Mouse (Mus musculus) midbrain, embryonic 13.5 days (tissue): Measurements from ENCODE around the gene Dlst. TPM values are rescaled to one million over a fixed set of nuclear protein-coding genes. Genes with fewer than 3 reads are reported as not detected.

ENCODE experiments used
- ATAC-seq: fragments of 200-750 bp; cut with Nextera tagmentation; 2 replicates; pipeline ENCODE4 v1.8.0; 2017; ENCODE audit warnings: mild to moderate bottlenecking, moderate TSS enrichment, moderate library complexity
- H3K27ac ChIP-seq: fragments of 300-500 bp; sonication (generic); 2 replicates; pipeline ENCODE4 v1.5.1; 2015; ENCODE audit warnings: inconsistent platforms, mild to moderate bottlenecking, moderate library complexity
- H3K27me3 ChIP-seq: fragments of 300-500 bp; sonication (generic); 2 replicates; pipeline ENCODE4 v1.6.1; 2015; ENCODE audit warnings: mild to moderate bottlenecking, inconsistent platforms
- H3K36me3 ChIP-seq: fragments of 300-500 bp; sonication (generic); 2 replicates; pipeline ENCODE4 v1.6.1; 2015; ENCODE audit warnings: mild to moderate bottlenecking, inconsistent platforms
- H3K4me1 ChIP-seq: fragments of 300-500 bp; sonication (generic); replicated peaks from 2 replicates; pipeline ENCODE4 v1.6.1; 2015; ENCODE audit warnings: inconsistent platforms
- H3K4me2 ChIP-seq: fragments of 300-500 bp; sonication (generic); replicated peaks from 2 replicates; pipeline ENCODE4 v1.6.1; 2015; ENCODE audit warnings: moderate library complexity, mild to moderate bottlenecking, inconsistent platforms
- H3K4me3 ChIP-seq: fragments of 300-500 bp; sonication (generic); replicated peaks from 2 replicates; pipeline ENCODE4 v1.5.1; 2015; ENCODE audit warnings: mild to moderate bottlenecking, inconsistent platforms
- H3K9ac ChIP-seq: fragments of 300-500 bp; sonication (generic); replicated peaks from 2 replicates; pipeline ENCODE4 v1.6.1; 2015; ENCODE audit warnings: mild to moderate bottlenecking, inconsistent platforms
- H3K9me3 ChIP-seq: fragments of 300-500 bp; sonication (generic); 2 replicates; pipeline ENCODE4 v1.6.1; 2016; ENCODE audit warnings: mild to moderate bottlenecking, inconsistent platforms
- WGBS: fragments of 180-500 bp; shearing (Covaris S2); methylation state at CpG from one replicate; pipeline ENCODE4 v1.1.7; 2015; 5-methylcytosine and 5-hydroxymethylcytosine counted together
- polyA plus RNA-seq: library from polyadenylated mRNA; unstranded; fragments of >200 nt; fragmentation: Nextera tagmentation; extraction: Ambion mirVana; gene quantifications from 2 replicates; pipeline ENCODE4 v1.2.1, GENCODE M21; 2015

Gene Dlst
- polyA plus RNA-seq, 1 experiment from 2014 or later, result 104 TPM

DNA sequence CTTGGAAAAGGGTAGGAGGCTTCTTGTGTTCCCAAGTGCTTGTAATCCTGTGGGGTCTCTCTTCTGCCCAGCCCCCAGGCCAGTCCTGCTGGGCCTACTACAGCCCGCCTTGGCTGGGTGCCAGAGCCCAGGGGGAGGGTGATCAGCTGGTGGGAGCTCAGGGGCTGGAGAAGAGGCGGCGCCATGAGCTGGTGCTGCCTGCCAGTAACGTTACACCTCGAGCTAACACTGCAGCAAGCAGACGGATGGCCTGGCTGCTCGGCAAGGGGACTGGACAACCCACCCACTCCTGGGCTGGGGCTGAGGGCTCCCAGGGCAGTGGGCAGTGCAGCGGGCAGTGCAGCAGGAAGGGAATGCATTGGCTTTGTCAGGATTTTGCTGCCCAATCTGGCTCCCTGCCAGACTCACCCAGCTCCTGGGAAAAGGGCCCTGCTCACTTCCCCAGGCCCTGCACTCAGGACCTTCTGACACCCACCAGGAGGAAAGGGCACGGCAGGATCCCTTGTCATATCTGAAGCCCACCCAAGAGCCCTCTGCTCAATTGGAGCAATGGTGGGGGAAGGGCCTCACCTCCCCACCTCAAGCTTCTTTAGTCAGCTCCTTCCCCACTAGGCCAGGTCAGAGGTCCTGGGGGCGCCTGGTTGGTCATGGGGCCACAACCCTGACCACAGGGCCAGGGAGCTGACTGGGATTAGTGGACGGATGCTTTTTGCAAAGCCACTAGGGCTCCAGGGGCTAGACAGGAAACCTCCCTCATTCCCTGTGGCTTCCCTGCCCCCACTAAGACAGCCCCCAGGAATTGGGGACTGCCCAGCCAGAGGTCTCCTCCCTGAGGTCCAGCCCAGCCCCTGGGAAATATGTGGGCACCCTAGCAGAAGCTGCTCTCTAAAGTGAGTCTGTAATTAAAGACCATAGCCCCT lies 65.6 kb downstream of the Dlst start:
- whole genome bisulfite sequencing, result 7% methylated on average over 11 of the region's 11 CpGs
- peak overlapping the region; percentile 7 for H3K27ac ChIP-seq
- peak; percentile 86 for ATAC-seq

DNA sequence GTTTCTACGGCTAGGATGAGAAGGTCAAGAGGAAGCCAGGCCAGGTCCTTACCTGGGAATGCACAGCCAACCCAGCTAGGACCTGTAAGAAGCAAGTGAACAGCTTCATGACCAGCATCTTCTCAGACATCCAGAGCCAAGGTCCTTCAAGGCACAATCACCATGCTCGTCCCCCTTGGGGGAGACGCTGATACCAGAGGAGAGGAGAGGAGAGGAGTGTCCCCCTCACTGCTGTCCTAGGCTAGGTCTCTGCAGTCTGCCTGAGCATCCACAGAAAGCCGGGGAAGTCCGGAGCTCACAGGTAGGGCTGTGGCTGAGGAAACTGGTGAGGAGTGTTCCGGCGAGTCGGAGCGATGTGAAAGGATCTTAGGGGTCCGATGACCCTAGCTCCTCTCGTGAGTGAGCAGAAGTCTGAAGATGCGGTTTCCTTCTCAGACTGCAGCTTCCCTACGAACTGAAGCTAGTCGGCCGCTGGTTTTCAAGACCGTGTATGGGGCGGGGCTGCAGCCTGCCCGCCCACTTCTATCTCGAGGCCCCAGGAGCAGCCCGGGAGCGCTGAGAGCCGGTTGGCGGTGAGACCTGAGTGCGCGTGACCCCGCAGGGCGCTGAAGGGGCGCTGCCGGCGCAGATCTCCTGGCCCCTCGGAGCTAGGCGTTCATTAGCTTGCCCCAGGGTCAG lies 66.4 kb downstream of the Dlst start:
- Histone ChIP-seq H3K27me3 (peaks cover 28% of the 10 kb centered on the region), H3K9ac (peak overlapping the region; percentile 49), H3K27ac (0 out of 2 replicates have a peak overlapping the region, but pooled peaks have one; percentile 7), H3K4me2 (peak overlapping the region; percentile 58), H3K4me1 (peaks cover 43% of the 10 kb centered on the region), H3K9me3 (no peaks in the 10 kb centered on the region), H3K4me3 (peak overlapping the region; percentile 30), H3K36me3 (no peaks in the 10 kb centered on the region)
- peak; percentile 3; the same call in 1 of the 2 replicates for ATAC-seq
- 3% methylated on average over 32 of the region's 32 CpGs for WGBS

More for the DNA sequence above, 65.6 kb downstream of the Dlst start:
- Histone ChIP-seq H3K4me1 (peaks cover 35% of the 10 kb centered on the region), H3K9ac (peak overlapping the region; percentile 49), H3K4me2 (peak overlapping the region; percentile 58), H3K4me3 (peak overlapping the region; percentile 30), H3K9me3 (no peaks in the 10 kb centered on the region), H3K27me3 (peaks cover 26% of the 10 kb centered on the region), H3K36me3 (no peaks in the 10 kb centered on the region)

DNA sequence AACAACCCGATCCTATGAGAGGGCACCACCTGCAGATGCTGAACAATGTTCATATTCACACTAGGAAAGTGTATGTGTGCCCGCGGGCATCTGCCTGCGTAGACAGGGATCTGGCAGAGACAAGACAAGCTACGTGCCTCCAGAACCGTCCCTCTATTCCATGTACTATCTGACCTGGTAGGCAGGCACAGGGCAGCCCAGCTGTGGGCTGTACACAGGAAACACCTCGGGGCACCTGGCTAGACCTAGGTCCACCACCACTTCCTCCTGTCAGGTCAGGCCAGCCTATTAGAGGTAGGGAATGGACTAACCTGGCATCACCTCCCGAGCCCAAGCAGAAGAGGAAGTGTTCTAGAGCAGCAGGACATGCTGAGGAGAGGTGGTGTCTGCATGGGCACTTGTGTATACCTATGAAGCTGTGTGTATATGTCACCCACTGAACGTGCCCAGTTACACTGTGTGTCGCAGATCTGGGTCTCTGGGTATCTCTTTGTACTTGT lies 67.2 kb downstream of the Dlst start, which contains the start of gene Pgf:
Gene Pgf (minus strand): TSS at position 51 of the 500 bp plus-strand sequence.
- no peak for ATAC-seq
- H3K36me3 ChIP-seq, result no peaks in the 10 kb centered on the region
- H3K27ac ChIP-seq, result 0 out of 2 replicates have a peak within 1 kb of the TSS, but pooled peaks have one; percentile 7
- H3K27me3 ChIP-seq, result peaks cover 33% of the 10 kb centered on the region
- peak within 1 kb of the TSS; percentile 58 for H3K4me2 ChIP-seq
- peaks cover 49% of the 10 kb centered on the region for H3K4me1 ChIP-seq
- H3K9me3 ChIP-seq, result no peaks in the 10 kb centered on the region
- peak within 1 kb of the TSS; percentile 30 for H3K4me3 ChIP-seq
- 72% methylated on average over 10 of the region's 10 CpGs for WGBS
- peak within 1 kb of the TSS; percentile 49 for H3K9ac ChIP-seq

DNA sequence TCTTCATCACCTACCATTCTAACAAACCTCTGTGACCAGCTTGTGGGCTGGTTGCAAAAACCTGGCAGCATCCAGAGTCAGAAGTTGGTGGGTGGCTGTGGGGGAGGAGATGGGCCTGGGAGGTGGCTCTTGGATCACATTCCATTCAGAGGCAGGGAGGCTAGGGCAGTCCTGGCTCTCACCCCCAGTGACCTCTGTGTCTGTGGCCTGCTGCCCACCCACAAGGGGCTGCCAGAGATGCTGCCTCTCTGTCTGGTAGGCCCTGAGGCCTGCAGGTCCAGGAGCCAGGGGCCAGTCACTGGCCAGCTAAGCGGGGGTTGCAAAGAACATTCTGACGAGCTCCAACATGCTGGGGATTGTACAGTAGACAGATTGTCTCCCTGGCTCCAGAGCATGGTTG lies 67.7 kb downstream of the Dlst start:
- H3K9me3 ChIP-seq, result no peaks in the 10 kb centered on the region
- H3K36me3 ChIP-seq, result no peaks in the 10 kb centered on the region
- H3K4me3 ChIP-seq, result no peak overlapping the region
- ATAC-seq, result no peak
- no peak overlapping the region for H3K27ac ChIP-seq
- H3K4me2 ChIP-seq, result no peak overlapping the region
- WGBS, result 64% methylated on average over 2 of the region's 2 CpGs
- no peak overlapping the region for H3K9ac ChIP-seq
- peaks cover 52% of the 10 kb centered on the region for H3K4me1 ChIP-seq
- peaks cover 33% of the 10 kb centered on the region for H3K27me3 ChIP-seq

DNA sequence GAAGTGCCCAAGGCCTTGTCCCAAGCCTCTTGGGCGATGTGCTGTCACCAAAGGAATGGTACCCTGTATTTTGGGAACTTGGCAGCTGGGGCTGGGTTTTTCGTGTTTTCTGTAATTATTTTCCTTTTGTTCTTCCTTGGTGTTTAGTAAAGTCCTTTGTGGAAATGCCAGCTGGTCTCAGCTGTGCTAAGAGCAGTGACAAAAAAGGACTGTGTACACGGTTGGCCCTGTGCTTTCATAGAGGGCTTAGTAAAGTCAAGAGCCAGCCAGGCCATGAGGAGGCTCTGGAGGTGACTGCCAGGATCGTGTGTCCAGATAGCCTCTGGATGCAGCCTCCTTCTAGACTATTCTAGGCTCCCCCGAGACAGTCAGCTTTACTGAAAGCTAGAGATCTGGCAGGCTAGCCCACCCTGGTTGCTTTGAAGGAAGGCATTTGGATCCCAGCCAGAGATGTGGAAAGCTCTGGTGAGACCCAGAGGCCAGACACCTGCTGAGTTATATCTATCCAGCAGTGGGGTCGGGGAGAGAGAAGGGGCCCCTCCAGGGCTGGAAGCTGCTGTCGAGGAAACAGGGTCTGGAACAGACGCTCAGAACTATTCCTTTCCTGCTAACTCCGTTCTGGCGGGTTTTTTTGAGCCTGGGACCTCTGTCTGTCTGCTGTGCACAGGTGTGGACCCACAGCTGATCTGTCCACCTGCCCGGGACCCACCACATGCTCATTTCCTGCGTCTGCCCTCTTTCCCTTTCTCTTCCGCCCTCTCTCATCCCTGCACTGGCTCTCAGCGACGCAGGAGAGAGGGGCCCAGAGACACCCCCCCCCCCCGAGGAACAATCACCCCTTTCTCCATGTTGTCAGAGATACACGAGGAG lies 71.1 kb downstream of the Dlst start:
- no peaks in the 10 kb centered on the region for H3K36me3 ChIP-seq
- no peak overlapping the region for H3K4me3 ChIP-seq
- 0 out of 2 replicates have a peak overlapping the region, but pooled peaks have one; percentile 10 for H3K9ac ChIP-seq
- H3K4me1 ChIP-seq, result peaks cover 28% of the 10 kb centered on the region
- H3K27ac ChIP-seq, result no peak overlapping the region
- peak; percentile 57; the same call in 1 of the 2 replicates for ATAC-seq
- 28% methylated on average over 15 of the region's 17 CpGs for WGBS
- no peaks in the 10 kb centered on the region for H3K9me3 ChIP-seq
- H3K4me2 ChIP-seq, result peak overlapping the region; percentile 27
- H3K27me3 ChIP-seq, result peaks cover 32% of the 10 kb centered on the region

DNA sequence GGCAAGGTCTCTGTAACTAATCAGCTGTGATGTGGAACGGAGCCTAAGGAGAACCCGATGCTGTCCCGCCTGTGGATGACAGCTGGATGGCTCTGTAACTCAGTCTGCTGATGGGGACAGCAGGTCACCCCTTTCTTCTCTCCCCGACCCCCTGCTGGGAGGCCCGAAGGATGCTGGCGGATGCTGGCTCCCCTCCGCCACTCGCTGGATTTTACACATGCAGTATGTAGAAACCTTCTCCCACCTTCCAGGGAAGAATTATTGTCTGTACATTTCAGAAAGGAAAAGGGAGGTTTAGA lies 71.7 kb downstream of the Dlst start:
- H3K4me1 ChIP-seq, result peaks cover 22% of the 10 kb centered on the region
- peak overlapping the region; percentile 27 for H3K4me2 ChIP-seq
- H3K27ac ChIP-seq, result no peak overlapping the region
- peaks cover 26% of the 10 kb centered on the region for H3K27me3 ChIP-seq
- no peaks in the 10 kb centered on the region for H3K9me3 ChIP-seq
- 0 out of 2 replicates have a peak, but pooled peaks have one; percentile 41 for ATAC-seq
- 0 out of 2 replicates have a peak overlapping the region, but pooled peaks have one; percentile 10 for H3K9ac ChIP-seq
- no peak overlapping the region for H3K4me3 ChIP-seq
- H3K36me3 ChIP-seq, result no peaks in the 10 kb centered on the region
- 9% methylated on average over 8 of the region's 8 CpGs for WGBS

DNA sequence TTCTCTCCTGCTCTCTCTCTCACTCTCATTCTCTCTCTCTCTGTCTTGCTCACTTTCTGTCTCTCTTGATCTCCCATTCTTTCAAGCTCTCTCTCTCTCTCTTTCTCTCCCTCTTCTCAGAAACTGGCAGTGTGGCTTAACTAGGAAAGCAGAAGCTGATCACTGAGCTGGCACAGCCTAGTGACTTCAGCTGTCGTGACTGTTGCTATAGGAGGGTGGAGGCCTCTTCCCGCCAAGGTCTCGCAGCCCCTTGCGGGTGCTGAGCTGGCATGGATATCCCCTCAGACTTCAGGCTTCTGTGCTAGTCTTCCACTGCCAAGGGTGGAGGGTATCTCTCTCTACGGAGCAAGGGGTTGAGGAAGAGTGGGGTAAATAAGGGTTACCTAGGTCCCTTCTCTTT lies 72.3 kb downstream of the Dlst start:
- Histone ChIP-seq H3K4me3 (no peak overlapping the region), H3K4me1 (peaks cover 18% of the 10 kb centered on the region), H3K36me3 (no peaks in the 10 kb centered on the region), H3K9ac (no peak overlapping the region), H3K9me3 (no peaks in the 10 kb centered on the region), H3K4me2 (no peak overlapping the region), H3K27ac (no peak overlapping the region), H3K27me3 (peaks cover 21% of the 10 kb centered on the region)
- ATAC-seq, result no peak
- 71% methylated on average over 5 of the region's 5 CpGs for WGBS

DNA sequence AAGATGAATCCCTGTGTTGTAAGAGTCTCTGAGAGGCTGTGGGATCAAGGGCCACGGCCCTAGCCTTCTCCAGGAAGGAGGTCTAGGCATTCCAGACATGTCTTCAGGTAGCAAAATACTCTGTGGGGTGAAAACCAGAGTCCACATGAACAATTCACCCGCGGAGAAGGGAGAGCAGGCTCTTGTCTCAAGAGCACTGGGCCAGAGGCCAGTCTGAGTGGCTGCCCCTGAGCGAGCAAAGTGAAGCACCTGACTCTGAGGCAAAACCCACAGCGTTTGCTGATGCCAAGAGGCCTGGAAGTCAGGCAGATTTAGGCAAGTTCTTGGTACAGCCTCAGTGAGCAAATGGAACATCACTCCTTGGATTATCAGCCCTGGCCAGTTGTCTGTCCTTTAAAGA lies 73.5 kb downstream of the Dlst start:
- Histone ChIP-seq H3K9me3 (no peaks in the 10 kb centered on the region), H3K27ac (no peak overlapping the region), H3K36me3 (no peaks in the 10 kb centered on the region), H3K9ac (no peak overlapping the region), H3K4me2 (no peak overlapping the region), H3K4me3 (no peak overlapping the region), H3K4me1 (peaks cover 18% of the 10 kb centered on the region), H3K27me3 (peaks cover 18% of the 10 kb centered on the region)
- no peak for ATAC-seq
- 74% methylated on average over 5 of the region's 5 CpGs for WGBS

Other genes with a start within 250 kb of the Dlst start
- 0.13 TPM in 1 of 2 replicates, not detected in the other for gene Ltbp2, start 234.3 kb upstream of the Dlst start, polyA plus RNA-seq
- gene Fcf1, start 139.9 kb upstream of the Dlst start, polyA plus RNA-seq, result 128 and 130 TPM in 2 replicates
- 27.8 and 32.9 TPM in 2 replicates for gene Arel1, start 139.9 kb upstream of the Dlst start, polyA plus RNA-seq
- gene Ylpm1, start 114.5 kb upstream of the Dlst start, polyA plus RNA-seq, result 40.2 and 41.7 TPM in 2 replicates
- 1.8 and 2.8 TPM in 2 replicates for gene Prox2, start 74 bp upstream of the Dlst start, polyA plus RNA-seq
- gene Rps6kl1, start 40.4 kb downstream of the Dlst start, polyA plus RNA-seq, result 15.6 and 16.6 TPM in 2 replicates
- 5.7 and 6.3 TPM in 2 replicates for gene Pgf, start 67.0 kb downstream of the Dlst start, polyA plus RNA-seq
- 90.4 and 97.3 TPM in 2 replicates for gene Eif2b2, start 108.6 kb downstream of the Dlst start, polyA plus RNA-seq
- 8.9 and 9.0 TPM in 2 replicates for gene Mlh3, start 159.8 kb downstream of the Dlst start, polyA plus RNA-seq
- 68.1 and 71.4 TPM in 2 replicates for gene Acyp1, start 177.6 kb downstream of the Dlst start, polyA plus RNA-seq
- gene Zc2hc1c, start 177.8 kb downstream of the Dlst start, polyA plus RNA-seq, result 1.3 TPM in 2 replicates
- 12.6 and 13.5 TPM in 2 replicates for gene Nek9, start 228.5 kb downstream of the Dlst start, polyA plus RNA-seq